Mouse (Mus musculus) midbrain, embryonic 10.5 days (tissue): ENCODE data around the gene Tgfb2. TPM values are rescaled to one million over a fixed set of nuclear protein-coding genes. Genes with fewer than 3 reads are reported as not detected.
A peak's percentile ranks its signal among the peaks of the same experiment; 100 is the strongest.

ENCODE experiments used
- DNase-seq: peaks from one replicate; pipeline ENCODE4 v3.0.0-alpha.2; 2017; ENCODE audit warnings: low spot score
- H3K27ac ChIP-seq: fragments of 300-500 bp; sonication (generic); replicated peaks from 2 replicates; pipeline ENCODE4 v1.5.1; 2016; ENCODE audit warnings: mild to moderate bottlenecking
- H3K27me3 ChIP-seq: fragments of 300-500 bp; sonication (generic); 2 replicates; pipeline ENCODE4 v1.6.1; 2016; ENCODE audit warnings: low read depth, mild to moderate bottlenecking; ENCODE audit not compliant: poor library complexity, severe bottlenecking
- H3K36me3 ChIP-seq: fragments of 300-500 bp; sonication (generic); 2 replicates; pipeline ENCODE4 v1.6.1; 2016; ENCODE audit warnings: mild to moderate bottlenecking, moderate library complexity
- H3K4me1 ChIP-seq: fragments of 300-500 bp; sonication (generic); 2 replicates; pipeline ENCODE4 v1.6.1; 2016
- H3K4me3 ChIP-seq: fragments of 300-500 bp; sonication (generic); 2 replicates; pipeline ENCODE4 v1.5.1; 2016; ENCODE audit warnings: mild to moderate bottlenecking, moderate library complexity
- H3K9me3 ChIP-seq: fragments of 300-500 bp; sonication (generic); replicated peaks from 2 replicates; pipeline ENCODE4 v1.6.1; 2016; ENCODE audit warnings: mild to moderate bottlenecking
- WGBS: fragments of 180-500 bp; shearing (Covaris S2); methylation state at CpG from one replicate; pipeline ENCODE4 v1.1.7; 2016; 5-methylcytosine and 5-hydroxymethylcytosine counted together
- polyA plus RNA-seq: library from polyadenylated mRNA; unstranded; fragments of >200 nt; fragmentation: Nextera tagmentation; extraction: Ambion mirVana; gene quantifications from 2 replicates; pipeline ENCODE4 v1.2.1, GENCODE M21; 2016

Gene Tgfb2
- 11.1 and 13.9 TPM in 2 replicates for polyA plus RNA-seq

DNA sequence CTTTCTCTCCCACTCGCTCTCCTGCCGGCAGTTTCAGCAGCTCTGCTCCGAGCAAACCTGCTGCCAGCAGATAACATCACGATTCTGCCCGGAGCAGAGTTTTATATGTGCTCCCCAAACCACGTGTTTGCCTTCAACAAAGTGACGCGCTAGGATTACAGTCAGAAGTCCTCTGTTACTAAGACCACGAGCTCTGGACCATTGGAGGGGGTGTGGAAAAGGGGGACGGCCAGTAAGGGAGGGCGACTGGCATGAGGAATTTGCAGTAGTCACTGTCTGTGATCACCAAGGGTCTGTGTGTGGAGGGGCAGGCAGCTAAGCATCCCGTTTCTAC is at the start of gene Tgfb2:
TSS of gene Tgfb2 (minus strand) at position 75 of the 334 bp plus-strand sequence.
- Histone ChIP-seq H3K27ac (peak within 1 kb of the TSS; percentile 85), H3K4me1 (peaks cover 32% of the 10 kb centered on the region), H3K4me3 (peak within 1 kb of the TSS; percentile 69), H3K9me3 (no peaks in the 10 kb centered on the region), H3K36me3 (no peaks in the 10 kb centered on the region), H3K27me3 (peaks cover 47% of the 10 kb centered on the region)
- no peak for DNase-seq
- 3% methylated on average over 12 of the region's 12 CpGs for WGBS

DNA sequence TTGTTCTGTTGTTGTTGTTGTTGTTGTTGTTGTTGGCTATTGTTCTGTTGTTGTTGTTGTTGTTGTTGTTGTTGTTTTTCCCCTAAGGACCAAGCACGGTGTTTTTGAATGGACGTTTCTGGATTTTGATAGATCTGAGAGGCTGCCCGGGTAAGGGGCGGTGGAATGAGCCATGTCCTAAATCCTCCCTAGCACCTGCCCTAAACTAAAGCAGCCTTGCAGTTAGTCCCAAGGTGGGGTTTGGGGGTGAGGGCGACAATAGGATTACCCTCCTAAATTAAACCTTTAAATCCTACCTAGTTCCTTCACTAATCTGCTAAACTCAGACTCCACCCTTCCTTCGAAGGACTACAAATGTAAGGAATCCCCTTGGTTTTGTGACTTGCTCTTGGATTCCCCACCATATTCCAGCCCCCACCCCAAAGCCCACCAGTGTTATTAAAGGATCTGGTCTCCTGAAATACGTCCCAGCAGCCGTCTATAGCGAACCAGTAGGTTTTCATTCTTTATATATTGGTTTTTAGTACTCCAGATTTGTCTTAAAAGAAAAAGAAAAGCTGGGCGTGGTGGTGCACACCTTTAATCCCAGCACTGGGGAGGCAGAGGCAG is 44.0 kb upstream of the Tgfb2 start:
- DNase-seq: peak; percentile 16
- Histone ChIP-seq H3K4me3 (peak overlapping the region; percentile 82), H3K27me3 (no peaks in the 10 kb centered on the region), H3K27ac (peak overlapping the region; percentile 94), H3K36me3 (peaks cover 9% of the 10 kb centered on the region; the same call in 1 of the 2 replicates), H3K4me1 (peaks cover 19% of the 10 kb centered on the region), H3K9me3 (no peaks in the 10 kb centered on the region)
- 37% methylated on average over 10 of the region's 10 CpGs for WGBS

DNA sequence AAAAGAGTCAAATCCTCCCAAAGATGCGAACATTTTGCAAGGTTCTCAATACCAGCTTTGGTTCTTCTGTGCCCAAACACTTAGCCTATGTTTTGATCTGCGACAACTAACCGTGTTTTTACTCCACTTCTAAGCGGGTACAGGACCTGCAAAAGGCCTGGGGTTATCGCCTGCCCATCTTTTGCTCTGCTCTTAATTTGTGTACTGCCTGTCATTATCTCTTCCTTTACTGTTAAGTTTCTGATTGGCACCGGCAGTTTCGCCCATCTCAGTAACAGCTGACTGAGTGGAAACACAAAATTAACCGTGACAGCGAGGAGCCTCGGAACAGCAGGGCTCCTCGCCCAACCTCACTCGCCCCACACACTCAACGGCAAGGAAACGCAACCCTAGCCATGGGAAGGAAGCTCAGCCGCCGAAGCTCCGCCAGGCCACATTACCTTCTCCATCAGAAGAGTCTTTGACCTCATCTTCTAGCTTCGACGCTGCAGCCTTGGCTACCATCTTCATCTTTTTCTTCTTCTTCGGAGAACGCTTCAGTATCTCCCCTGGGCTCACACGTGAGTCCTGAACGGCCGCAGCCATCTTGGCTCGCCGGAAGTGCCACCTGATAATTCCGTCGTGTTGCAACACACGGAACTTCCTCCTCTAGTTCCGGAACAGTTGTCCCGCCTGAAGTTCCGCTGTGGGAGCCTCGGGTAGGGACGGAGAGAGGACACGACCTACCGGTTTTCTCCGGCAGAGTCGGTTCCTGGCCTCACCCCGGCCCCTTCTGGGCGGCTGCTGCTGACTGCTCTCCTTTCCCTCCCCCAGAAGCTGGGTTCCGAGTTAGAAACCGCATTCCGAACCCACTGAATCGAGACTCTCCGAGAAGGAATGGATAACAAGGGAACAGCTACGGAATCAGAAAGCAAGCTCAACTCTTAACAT is 43.2 kb upstream of the Tgfb2 start, which contains the start of gene Rrp15:
TSS of gene Rrp15 (minus strand) at position 635 of the 930 bp plus-strand sequence.
- peaks cover 9% of the 10 kb centered on the region; the same call in 1 of the 2 replicates for H3K36me3 ChIP-seq
- H3K4me3 ChIP-seq: peak within 1 kb of the TSS; percentile 82
- 1% methylated on average over 46 of the region's 46 CpGs for WGBS
- H3K27ac ChIP-seq: peak within 1 kb of the TSS; percentile 94
- H3K27me3 ChIP-seq: no peaks in the 10 kb centered on the region
- no peaks in the 10 kb centered on the region for H3K9me3 ChIP-seq
- peaks cover 19% of the 10 kb centered on the region for H3K4me1 ChIP-seq
- DNase-seq: peak; percentile 91

DNA sequence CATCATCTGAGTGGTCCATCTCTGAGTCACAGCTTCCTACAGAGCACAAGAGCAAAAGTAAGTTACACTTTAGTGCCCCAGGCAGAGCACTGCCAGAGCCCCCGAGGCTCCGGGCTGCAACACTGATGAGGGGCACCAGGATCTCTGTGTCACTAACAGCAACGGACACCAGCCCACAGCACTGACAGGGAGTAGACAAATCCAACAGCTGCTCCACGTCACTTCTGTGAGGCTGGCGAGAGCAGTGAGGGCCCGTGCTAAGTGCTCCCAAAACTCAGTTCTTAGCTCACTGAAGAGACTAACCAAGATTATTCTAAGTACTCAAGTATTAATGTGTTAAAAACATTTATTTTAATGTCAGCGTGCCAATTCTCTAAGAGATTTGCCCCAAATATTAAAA is 34.0 kb upstream of the Tgfb2 start:
- peaks cover 48% of the 10 kb centered on the region for H3K36me3 ChIP-seq
- no peaks in the 10 kb centered on the region for H3K4me1 ChIP-seq
- no peaks in the 10 kb centered on the region for H3K9me3 ChIP-seq
- H3K27me3 ChIP-seq: no peaks in the 10 kb centered on the region
- no peak for DNase-seq
- H3K27ac ChIP-seq: no peak overlapping the region
- 92% methylated on average over 7 of the region's 7 CpGs for WGBS
- no peak overlapping the region for H3K4me3 ChIP-seq

DNA sequence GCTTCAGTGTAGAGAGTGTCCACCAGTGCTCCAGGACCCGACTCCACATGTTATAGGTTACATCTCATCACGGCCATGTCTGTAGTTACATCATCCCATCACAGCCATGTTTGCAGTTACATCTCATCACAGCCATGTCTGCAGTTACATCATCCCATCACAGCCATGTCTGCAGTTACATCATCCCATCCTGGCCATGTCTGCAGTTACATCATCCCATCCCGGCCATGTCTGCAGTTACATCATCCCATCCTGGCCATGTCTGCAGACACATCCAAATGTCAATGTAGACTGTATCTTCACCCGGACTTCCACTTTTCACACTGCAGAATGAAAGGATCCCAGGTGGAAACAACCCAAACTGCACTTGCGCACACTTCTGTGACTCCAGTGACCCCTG is 29.7 kb upstream of the Tgfb2 start:
- Histone ChIP-seq H3K4me1 (no peaks in the 10 kb centered on the region), H3K27ac (no peak overlapping the region), H3K4me3 (no peak overlapping the region), H3K9me3 (no peaks in the 10 kb centered on the region), H3K27me3 (no peaks in the 10 kb centered on the region), H3K36me3 (peaks cover 66% of the 10 kb centered on the region)
- 94% methylated on average over 5 of the region's 5 CpGs for WGBS
- no peak for DNase-seq

DNA sequence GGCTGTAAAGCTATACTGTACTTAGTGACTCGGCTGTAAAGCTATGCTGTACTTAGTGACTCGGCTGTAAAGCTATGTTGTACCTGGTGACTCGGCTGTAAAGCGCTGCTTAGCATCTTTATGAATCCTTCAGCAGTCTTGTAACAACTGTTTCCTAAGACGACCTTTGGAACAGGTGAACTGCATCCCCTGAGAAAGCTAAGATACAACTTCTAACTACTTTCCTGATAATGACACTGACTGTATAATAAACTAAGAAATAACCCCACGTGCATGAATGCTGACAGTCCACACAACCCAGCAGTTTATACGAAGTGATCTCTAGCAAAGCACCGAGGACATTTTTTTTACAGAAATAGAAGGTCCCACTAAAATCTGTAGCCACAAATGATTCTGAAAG is 27.3 kb upstream of the Tgfb2 start:
- peaks cover 52% of the 10 kb centered on the region for H3K36me3 ChIP-seq
- H3K4me3 ChIP-seq: no peak overlapping the region
- no peaks in the 10 kb centered on the region for H3K27me3 ChIP-seq
- no peak overlapping the region for H3K27ac ChIP-seq
- H3K9me3 ChIP-seq: no peaks in the 10 kb centered on the region
- H3K4me1 ChIP-seq: no peaks in the 10 kb centered on the region
- DNase-seq: no peak
- 95% methylated on average over 8 of the region's 8 CpGs for WGBS

DNA sequence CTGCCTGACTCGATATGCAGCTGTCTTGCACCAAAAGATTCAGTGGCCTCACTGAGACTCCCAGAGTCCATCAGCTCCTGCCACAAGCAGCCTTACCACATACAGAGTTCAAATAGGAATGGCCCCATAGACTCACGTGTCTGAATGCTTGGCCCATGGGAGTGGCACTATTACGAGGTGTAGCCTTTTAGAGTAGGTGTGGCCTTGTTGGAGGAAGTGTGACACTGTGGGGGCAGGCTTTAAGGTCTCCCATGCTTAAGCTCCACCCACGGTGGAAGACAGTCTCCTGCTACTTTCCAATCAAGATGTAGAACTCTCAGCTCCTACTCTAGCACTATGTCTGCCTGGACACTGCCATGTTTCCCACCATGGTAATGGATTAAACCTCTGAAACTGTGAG is 23.0 kb upstream of the Tgfb2 start:
- Histone ChIP-seq H3K9me3 (no peaks in the 10 kb centered on the region), H3K4me3 (no peak overlapping the region), H3K4me1 (no peaks in the 10 kb centered on the region), H3K36me3 (peaks cover 11% of the 10 kb centered on the region), H3K27me3 (no peaks in the 10 kb centered on the region), H3K27ac (no peak overlapping the region)
- no peak for DNase-seq
- 82% methylated on average over 4 of the region's 4 CpGs for WGBS

DNA sequence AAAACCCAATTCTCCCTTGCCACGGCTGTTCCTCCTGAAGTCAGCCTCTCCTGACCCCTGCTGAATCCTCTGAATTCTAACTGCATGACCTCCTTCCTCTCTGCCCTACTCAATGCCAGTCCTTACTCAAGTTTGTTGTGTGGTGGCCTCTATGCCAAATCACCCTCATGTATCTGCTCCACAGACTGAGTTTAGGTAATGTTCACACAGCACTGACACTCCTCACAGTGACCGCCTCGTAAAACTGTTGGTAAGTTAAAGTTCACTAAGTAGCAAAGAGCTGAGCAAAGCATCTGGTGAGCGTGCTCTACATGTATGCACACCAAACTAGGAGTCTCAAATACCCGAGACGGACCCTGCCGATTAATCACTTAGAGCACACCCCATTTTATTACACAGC is 20.3 kb upstream of the Tgfb2 start:
- DNase-seq: no peak

DNA sequence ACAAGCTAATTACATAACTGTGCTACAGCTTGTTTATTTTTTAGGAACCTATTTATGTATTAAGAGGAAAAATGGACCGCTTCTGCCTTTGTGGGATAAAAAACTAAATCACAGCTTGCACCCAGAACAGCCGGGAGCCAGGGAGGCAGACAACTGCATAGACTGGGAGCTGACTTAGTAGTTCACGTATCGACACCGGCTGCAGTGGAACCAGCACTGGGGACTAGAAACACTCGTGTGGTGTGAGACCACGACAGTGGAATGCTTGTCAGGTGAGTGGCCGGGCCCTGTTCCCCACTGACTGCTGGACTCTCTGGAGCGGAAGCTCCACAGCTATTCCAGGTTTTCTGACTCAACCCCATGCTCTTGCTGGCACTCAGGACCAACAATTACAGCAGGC is 16.5 kb upstream of the Tgfb2 start:
- H3K4me3 ChIP-seq: no peak overlapping the region
- no peaks in the 10 kb centered on the region for H3K4me1 ChIP-seq
- H3K9me3 ChIP-seq: no peaks in the 10 kb centered on the region
- no peaks in the 10 kb centered on the region for H3K27me3 ChIP-seq
- WGBS: 84% methylated on average over 9 of the region's 9 CpGs
- no peak for DNase-seq
- H3K27ac ChIP-seq: no peak overlapping the region
- peaks cover 36% of the 10 kb centered on the region for H3K36me3 ChIP-seq

More for the DNA sequence above, 20.3 kb upstream of the Tgfb2 start:
- WGBS: 88% methylated on average over 7 of the region's 7 CpGs
- no peaks in the 10 kb centered on the region for H3K4me1 ChIP-seq
- H3K27ac ChIP-seq: no peak overlapping the region
- H3K9me3 ChIP-seq: no peaks in the 10 kb centered on the region
- no peaks in the 10 kb centered on the region for H3K27me3 ChIP-seq
- peaks cover 4% of the 10 kb centered on the region for H3K36me3 ChIP-seq
- H3K4me3 ChIP-seq: no peak overlapping the region

DNA sequence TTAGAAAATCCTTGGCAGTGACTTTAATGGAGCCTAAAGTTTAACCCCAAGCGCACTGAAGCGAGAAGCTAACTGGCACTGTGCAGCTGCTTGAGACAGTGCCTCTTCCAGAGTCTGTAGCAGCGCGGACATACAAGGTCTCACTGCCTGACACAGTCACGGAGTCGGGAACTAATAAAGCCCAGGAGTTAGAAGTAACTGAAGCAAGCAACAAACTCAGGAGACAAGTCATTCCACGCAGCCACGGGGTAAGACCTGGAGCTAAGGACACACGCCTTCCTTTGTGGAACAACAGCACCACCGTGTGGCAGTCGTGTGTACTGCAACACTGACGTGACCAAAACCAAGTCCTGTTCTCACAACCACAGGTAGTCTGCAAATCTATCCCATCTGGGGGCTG is 16.1 kb upstream of the Tgfb2 start:
- no peaks in the 10 kb centered on the region for H3K9me3 ChIP-seq
- 43% methylated on average over 12 of the region's 12 CpGs for WGBS
- no peak overlapping the region for H3K4me3 ChIP-seq
- peaks cover 40% of the 10 kb centered on the region for H3K36me3 ChIP-seq
- DNase-seq: peak; percentile 81
- no peak overlapping the region for H3K27ac ChIP-seq
- no peaks in the 10 kb centered on the region for H3K27me3 ChIP-seq
- H3K4me1 ChIP-seq: no peaks in the 10 kb centered on the region

DNA sequence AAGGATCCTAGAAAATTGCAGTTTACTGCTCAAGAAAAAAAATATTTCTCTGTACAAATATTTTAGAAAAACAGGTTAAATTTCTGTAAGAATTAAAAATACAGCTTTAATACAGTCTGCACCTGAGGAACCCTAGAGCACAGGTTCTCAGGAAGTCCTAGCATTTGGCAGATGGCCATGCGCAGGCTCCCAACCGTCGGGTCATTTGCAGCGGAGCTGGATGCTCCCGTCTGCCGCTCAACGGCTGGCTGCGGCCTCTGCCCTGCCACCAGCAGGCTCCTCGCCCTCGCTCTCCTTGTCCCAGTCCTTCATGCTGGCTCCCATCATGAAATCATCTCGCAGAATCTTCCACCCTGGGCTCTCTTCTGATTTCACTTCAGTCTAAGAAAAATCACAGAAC is 15.4 kb upstream of the Tgfb2 start:
- no peak overlapping the region for H3K4me3 ChIP-seq
- H3K9me3 ChIP-seq: no peaks in the 10 kb centered on the region
- peaks cover 46% of the 10 kb centered on the region for H3K36me3 ChIP-seq
- H3K4me1 ChIP-seq: no peaks in the 10 kb centered on the region
- H3K27ac ChIP-seq: no peak overlapping the region
- 97% methylated on average over 11 of the region's 11 CpGs for WGBS
- no peaks in the 10 kb centered on the region for H3K27me3 ChIP-seq
- DNase-seq: no peak

DNA sequence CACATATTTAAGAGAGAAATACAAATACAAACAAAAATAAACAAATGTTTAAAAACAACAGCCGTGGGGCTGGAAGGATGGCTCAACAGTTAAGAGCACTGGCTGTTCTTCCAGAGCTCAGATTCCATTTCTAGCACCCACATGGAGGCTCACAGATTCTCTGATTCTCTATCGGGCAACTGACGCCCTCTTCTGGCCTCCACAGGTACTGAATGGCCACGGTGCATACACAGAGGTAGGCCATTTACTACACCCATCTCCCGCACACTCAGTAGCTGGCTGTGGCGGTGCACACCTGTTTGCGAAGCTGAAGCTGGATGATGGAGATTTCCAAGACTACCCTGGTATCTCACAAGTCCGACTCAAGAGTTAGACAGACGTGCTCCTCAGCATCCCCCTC is 13.9 kb upstream of the Tgfb2 start:
- no peak for DNase-seq
- Histone ChIP-seq H3K27ac (no peak overlapping the region), H3K9me3 (no peaks in the 10 kb centered on the region), H3K36me3 (peaks cover 53% of the 10 kb centered on the region), H3K4me3 (no peak overlapping the region), H3K27me3 (no peaks in the 10 kb centered on the region), H3K4me1 (no peaks in the 10 kb centered on the region)
- WGBS: 92% methylated on average over 9 of the region's 9 CpGs

DNA sequence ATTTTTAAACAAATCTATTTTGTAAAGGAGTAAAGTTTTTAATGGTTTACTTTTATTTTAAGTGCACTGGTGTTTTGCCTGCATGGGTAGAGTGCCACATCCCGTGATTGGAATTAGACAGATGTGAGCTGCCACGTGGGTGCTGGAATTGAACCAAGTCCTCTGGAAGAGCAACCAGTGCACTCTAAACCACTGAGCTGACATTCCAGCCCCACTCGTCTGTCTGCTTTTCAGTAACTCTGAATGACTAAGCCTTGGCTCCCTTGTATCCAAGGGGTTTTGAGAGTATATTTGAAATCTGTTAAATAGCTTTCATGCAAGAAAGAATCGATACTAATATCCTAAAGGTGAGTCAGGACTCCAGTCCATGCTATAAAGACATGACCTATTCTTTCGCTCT is 13.1 kb upstream of the Tgfb2 start:
- H3K4me1 ChIP-seq: no peaks in the 10 kb centered on the region
- no peak overlapping the region for H3K27ac ChIP-seq
- H3K27me3 ChIP-seq: no peaks in the 10 kb centered on the region
- H3K4me3 ChIP-seq: no peak overlapping the region
- H3K36me3 ChIP-seq: peaks cover 53% of the 10 kb centered on the region
- 91% methylated on average over 5 of the region's 5 CpGs for WGBS
- DNase-seq: no peak
- no peaks in the 10 kb centered on the region for H3K9me3 ChIP-seq
